ENCODE assay signal across 7 mouse cellular contexts in the genomic region with DNA sequence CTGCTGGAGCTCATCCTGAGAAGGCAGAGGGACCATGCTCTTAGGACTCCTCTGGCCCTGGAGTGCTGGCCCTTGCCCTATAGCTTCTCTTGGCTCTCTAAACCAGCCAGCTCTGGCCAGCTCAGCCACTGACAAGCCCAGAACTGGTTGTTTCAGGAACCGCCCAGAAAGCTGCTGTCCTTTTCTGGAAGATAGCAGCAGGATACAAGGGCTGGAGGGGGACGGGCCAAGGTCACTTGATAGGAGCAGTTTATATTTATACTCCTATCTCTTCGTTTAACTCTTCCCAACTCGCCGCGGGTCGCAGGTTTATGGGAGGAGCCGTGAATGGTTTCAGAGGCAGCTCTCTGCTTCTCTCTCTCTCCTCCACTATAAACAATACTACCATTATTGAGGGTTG. TPM values are rescaled to one million over a fixed set of nuclear protein-coding genes. Genes with fewer than 3 reads are reported as not detected.
DNase-seq lines count a peak whose midpoint lies in the region; ATAC-seq and TF ChIP-seq lines count a peak whose summit lies in the region.

No protein-coding gene starts in this region.

- peaks cover 0 to 14% of the 10 kb centered on the region in 2 experiments; a peak in 2 of 4 replicates for H3K36me3 ChIP-seq in MEL (ENCODE audit: control insufficient read depth in 1 of 2, insufficient read depth in 2 of 2, low read length in 2 of 2)
- H3K36me3 ChIP-seq in forebrain, postnatal 0 days (ENCODE audit: insufficient read depth): no peaks in the 10 kb centered on the region
- H3K36me3 ChIP-seq in intestine, embryonic 15.5 days: no peaks in the 10 kb centered on the region
- H3K36me3 ChIP-seq in liver, embryonic 16.5 days (ENCODE audit: control insufficient read depth, insufficient read depth): no peaks in the 10 kb centered on the region
- H3K36me3 ChIP-seq in testis, adult 2 months (ENCODE audit: control insufficient read depth, insufficient read depth, low read length): no peaks in the 10 kb centered on the region

- no peak for ATAC-seq in forebrain, postnatal 0 days
- ATAC-seq in intestine, embryonic 15.5 days: peak; percentile 48
- peak; percentile 83 for ATAC-seq in liver, embryonic 16.5 days (ENCODE audit: low read depth)

- peak overlapping the region; percentile 78 for H3K9ac ChIP-seq in MEL (ENCODE audit: control insufficient read depth, low read depth, low read length, poor library complexity, severe bottlenecking)
- peak overlapping the region; percentile 85 for H3K9ac ChIP-seq in forebrain, postnatal 0 days
- H3K9ac ChIP-seq in intestine, embryonic 15.5 days: peak overlapping the region; percentile 66
- peak overlapping the region; percentile 84 for H3K9ac ChIP-seq in liver, embryonic 16.5 days (ENCODE audit: low read depth, low read length)

- H3K4me3 ChIP-seq in MEL (ENCODE audit: control insufficient read depth in 1 of 2, insufficient read depth in 1 of 2, low read depth in 2 of 2, low read length in 2 of 2): peak overlapping the region; percentile 76 to 85
- H3K4me3 ChIP-seq in forebrain, postnatal 0 days (ENCODE audit: low read depth, low read length): peak overlapping the region; percentile 50
- peak overlapping the region; percentile 58 for H3K4me3 ChIP-seq in intestine, embryonic 15.5 days (replicated peaks)
- peak overlapping the region; percentile 72 for H3K4me3 ChIP-seq in liver, embryonic 16.5 days (ENCODE audit: low read depth, low read length)
- H3K4me3 ChIP-seq in testis, adult 2 months (ENCODE audit: control insufficient read depth, low read depth, low read length): peak overlapping the region; percentile 80
- no peak overlapping the region for H3K4me3 ChIP-seq in cerebellum, adult 2 months (replicated peaks; ENCODE audit: insufficient read depth, low read depth, low read length)

- H3K9me3 ChIP-seq in MEL (replicated peaks; ENCODE audit: insufficient read depth, low read length): no peaks in the 10 kb centered on the region
- no peaks in the 10 kb centered on the region for H3K9me3 ChIP-seq in forebrain, postnatal 0 days (ENCODE audit: low read length)
- H3K9me3 ChIP-seq in intestine, embryonic 15.5 days: no peaks in the 10 kb centered on the region
- H3K9me3 ChIP-seq in liver, embryonic 16.5 days (replicated peaks; ENCODE audit: control insufficient read depth, low read length): no peaks in the 10 kb centered on the region

- no peak for TF ChIP-seq RAD21 in MEL (IDR thresholded peaks at IDR 0.05; ENCODE audit: low read depth, low read length)

- H3K27ac ChIP-seq in MEL (ENCODE audit: control insufficient read depth, low read depth, low read length): no peak overlapping the region; the same call in 1 of the 2 replicates
- peak overlapping the region; percentile 77 for H3K27ac ChIP-seq in forebrain, postnatal 0 days (ENCODE audit: low read depth, low read length)
- peak overlapping the region; percentile 89 for H3K27ac ChIP-seq in intestine, embryonic 15.5 days
- peak overlapping the region; percentile 92 for H3K27ac ChIP-seq in liver, embryonic 16.5 days (ENCODE audit: low read length)
- peak overlapping the region; percentile 93 for H3K27ac ChIP-seq in testis, adult 2 months (ENCODE audit: control insufficient read depth, insufficient read depth, low read depth, low read length)
- no peak overlapping the region for H3K27ac ChIP-seq in cerebellum, adult 2 months (ENCODE audit: insufficient read depth, low read length)

- no peak; a peak in 1 of 4 replicates for TF ChIP-seq EP300 in MEL (IDR thresholded peaks at IDR 0.05; ENCODE audit: low read depth in 1 of 2, low read length in 2 of 2)

- peaks cover 11 to 30% of the 10 kb centered on the region in 2 experiments for H3K4me1 ChIP-seq in MEL (ENCODE audit: control insufficient read depth in 1 of 2, insufficient read depth in 2 of 2, low read length in 2 of 2)
- H3K4me1 ChIP-seq in forebrain, postnatal 0 days (ENCODE audit: insufficient read depth): peaks cover 19% of the 10 kb centered on the region
- peaks cover 33% of the 10 kb centered on the region for H3K4me1 ChIP-seq in intestine, embryonic 15.5 days (replicated peaks)
- H3K4me1 ChIP-seq in liver, embryonic 16.5 days (ENCODE audit: control insufficient read depth, low read depth, low read length): peaks cover 47% of the 10 kb centered on the region
- peaks cover 13% of the 10 kb centered on the region for H3K4me1 ChIP-seq in testis, adult 2 months (ENCODE audit: control insufficient read depth, insufficient read depth, low read length)
- H3K4me1 ChIP-seq in cerebellum, adult 2 months (ENCODE audit: control insufficient read depth, insufficient read depth, low read length): peaks cover 3% of the 10 kb centered on the region; the same call in 1 of the 2 replicates

- 0 out of 4 replicates have a peak, but pooled peaks of 1 of the 2 experiments have one; percentile 17 for TF ChIP-seq POLR2A in MEL (IDR thresholded peaks at IDR 0.05; ENCODE audit: control insufficient read depth in 1 of 2, insufficient read depth in 1 of 2, low read depth in 1 of 2, low read length in 2 of 2, poor library complexity in 1 of 2)
- TF ChIP-seq POLR2A in testis, adult 2 months (IDR thresholded peaks at IDR 0.05; ENCODE audit: control insufficient read depth, low read depth, low read length): no peak; the same call in 1 of the 2 replicates
- TF ChIP-seq POLR2A in cerebellum, adult 2 months (IDR thresholded peaks at IDR 0.05; ENCODE audit: borderline replicate concordance, insufficient read depth, low read length): no peak

- H3K4me2 ChIP-seq in forebrain, postnatal 0 days (ENCODE audit: low read depth): peak overlapping the region; percentile 70
- H3K4me2 ChIP-seq in intestine, embryonic 15.5 days (replicated peaks): peak overlapping the region; percentile 84
- peak overlapping the region; percentile 89 for H3K4me2 ChIP-seq in liver, embryonic 16.5 days (ENCODE audit: low read depth, low read length)

- 7% methylated on average over 8 of the region's 8 CpGs for WGBS in forebrain, postnatal 0 days
- WGBS in intestine, embryonic 15.5 days: 6% methylated on average over 8 of the region's 8 CpGs
- WGBS in liver, embryonic 16.5 days (ENCODE audit: insufficient replicate concordance): 6% methylated on average over 8 of the region's 8 CpGs
- WGBS in cerebellum, adult 2 months: 30% methylated on average over 8 of the region's 8 CpGs

- no peaks in the 10 kb centered on the region; the same call in 1 of the 2 replicates for H3K79me2 ChIP-seq in MEL (ENCODE audit: control insufficient read depth, insufficient read depth, low read length, poor library complexity)

- DNase-seq in MEL (ENCODE audit: low read depth, low spot score): peak; percentile 58
- DNase-seq in adrenal gland, postnatal 14 days: peak; percentile 84
- no peak for DNase-seq in forebrain, postnatal 0 days
- DNase-seq in cerebellum, adult 2 months: no peak

- H3K27me3 ChIP-seq in MEL (ENCODE audit: control insufficient read depth in 1 of 2, insufficient read depth in 2 of 2, low read length in 2 of 2): no peaks in the 10 kb centered on the region
- H3K27me3 ChIP-seq in forebrain, postnatal 0 days (ENCODE audit: insufficient read depth, low read length): no peaks in the 10 kb centered on the region
- H3K27me3 ChIP-seq in intestine, embryonic 15.5 days (replicated peaks): no peaks in the 10 kb centered on the region
- H3K27me3 ChIP-seq in liver, embryonic 16.5 days (ENCODE audit: control insufficient read depth, insufficient read depth, low read depth, low read length): no peaks in the 10 kb centered on the region
- no peaks in the 10 kb centered on the region for H3K27me3 ChIP-seq in testis, adult 2 months (ENCODE audit: control insufficient read depth, insufficient read depth, low read length)
- H3K27me3 ChIP-seq in cerebellum, adult 2 months (ENCODE audit: control insufficient read depth, insufficient read depth, low read length): no peaks in the 10 kb centered on the region

- TF ChIP-seq CTCF in MEL (IDR thresholded peaks at IDR 0.05 in 2 of 3, conservative IDR thresholded peaks at IDR 0.05 in 1 of 3; ENCODE audit: control insufficient read depth in 1 of 3, insufficient read depth in 1 of 3, low read depth in 2 of 3, low read length in 3 of 3, poor library complexity in 1 of 3, severe bottlenecking in 1 of 3): no peak
- no peak for TF ChIP-seq CTCF in forebrain, postnatal 0 days (IDR thresholded peaks at IDR 0.05; ENCODE audit: low read depth)
- no peak for TF ChIP-seq CTCF in testis, adult 2 months (IDR thresholded peaks at IDR 0.05; ENCODE audit: control insufficient read depth, insufficient read depth, insufficient replicate concordance, low read depth, low read length)
- TF ChIP-seq CTCF in cerebellum, adult 2 months (IDR thresholded peaks at IDR 0.05; ENCODE audit: borderline replicate concordance, insufficient read depth, low read depth, low read length): no peak

RNA-seq across cellular contexts. Expression of a gene that starts 0.6 kb away (rescaled TPM):
- 8.4 and 10.9 TPM in 2 replicates for total RNA-seq in MEL (2012; rRNA removed)
- 10 to 100 TPM in 1 of 2 experiments, not detected in 1; 17.3 TPM for polyA plus RNA-seq in MEL (2012; ENCODE audit: insufficient read depth in 1 of 2, insufficient read length in 2 of 2, low read depth in 1 of 2, low replicate concordance in 2 of 2, missing spikeins in 1 of 2)
- total RNA-seq in adrenal gland, postnatal 14 days (2021): 46.9 and 57.0 TPM in 2 replicates
- 24.5 and 35.6 TPM in 2 replicates for total RNA-seq in forebrain, postnatal 0 days (2014; rRNA removed)
- 17.0 and 22.4 TPM in 2 replicates for polyA plus RNA-seq in forebrain, postnatal 0 days (2015; fragmentation: Nextera tagmentation; extraction: Ambion mirVana)
- polyA plus RNA-seq in intestine, embryonic 15.5 days (2015; fragmentation: Nextera tagmentation; extraction: Ambion mirVana): 16.8 and 16.9 TPM in 2 replicates
- 13.4 and 14.4 TPM in 2 replicates for polyA plus RNA-seq in liver, embryonic 16.5 days (2015; fragmentation: Nextera tagmentation; extraction: Ambion mirVana)
- polyA plus RNA-seq in testis, adult 2 months (2012; rRNA removed): 5.2 and 5.6 TPM in 2 replicates
- polyA plus RNA-seq in cerebellum, adult 2 months (2012; rRNA removed): 10.7 and 11.5 TPM in 2 replicates

RNA-seq across cellular contexts. Expression of a gene that starts 46.6 kb away (rescaled TPM):
- 69.3 and 84.5 TPM in 2 replicates for total RNA-seq in MEL (2012; rRNA removed)
- 100 to 1,000 TPM in 1 of 2 experiments, not detected in 1; 145 TPM for polyA plus RNA-seq in MEL (2012; ENCODE audit: insufficient read depth in 1 of 2, insufficient read length in 2 of 2, low read depth in 1 of 2, low replicate concordance in 2 of 2, missing spikeins in 1 of 2)
- 52.9 and 59.6 TPM in 2 replicates for total RNA-seq in adrenal gland, postnatal 14 days (2021)
- 11.3 and 16.4 TPM in 2 replicates for total RNA-seq in forebrain, postnatal 0 days (2014; rRNA removed)
- 29.0 and 29.3 TPM in 2 replicates for polyA plus RNA-seq in forebrain, postnatal 0 days (2015; fragmentation: Nextera tagmentation; extraction: Ambion mirVana)
- 199 and 237 TPM in 2 replicates for polyA plus RNA-seq in intestine, embryonic 15.5 days (2015; fragmentation: Nextera tagmentation; extraction: Ambion mirVana)
- polyA plus RNA-seq in liver, embryonic 16.5 days (2015; fragmentation: Nextera tagmentation; extraction: Ambion mirVana): 76.4 and 77.0 TPM in 2 replicates
- 406 and 411 TPM in 2 replicates for polyA plus RNA-seq in testis, adult 2 months (2012; rRNA removed)
- 40.1 and 45.0 TPM in 2 replicates for polyA plus RNA-seq in cerebellum, adult 2 months (2012; rRNA removed)

RNA-seq across cellular contexts. Expression of a gene that starts 46.6 kb away (rescaled TPM):
- 3.4 and 4.0 TPM in 2 replicates for total RNA-seq in MEL (2012; rRNA removed)
- 1 to 10 TPM in 1 of 2 experiments, not detected in 1; 4.6 TPM for polyA plus RNA-seq in MEL (2012; ENCODE audit: insufficient read depth in 1 of 2, insufficient read length in 2 of 2, low read depth in 1 of 2, low replicate concordance in 2 of 2, missing spikeins in 1 of 2)
- total RNA-seq in adrenal gland, postnatal 14 days (2021): 2.7 and 3.9 TPM in 2 replicates
- total RNA-seq in forebrain, postnatal 0 days (2014; rRNA removed): 4.1 and 5.8 TPM in 2 replicates
- polyA plus RNA-seq in forebrain, postnatal 0 days (2015; fragmentation: Nextera tagmentation; extraction: Ambion mirVana): 1.3 and 2.6 TPM in 2 replicates
- 6.5 and 6.6 TPM in 2 replicates for polyA plus RNA-seq in intestine, embryonic 15.5 days (2015; fragmentation: Nextera tagmentation; extraction: Ambion mirVana)
- polyA plus RNA-seq in liver, embryonic 16.5 days (2015; fragmentation: Nextera tagmentation; extraction: Ambion mirVana): 1.5 and 1.7 TPM in 2 replicates
- 1.7 and 1.8 TPM in 2 replicates for polyA plus RNA-seq in testis, adult 2 months (2012; rRNA removed)
- polyA plus RNA-seq in cerebellum, adult 2 months (2012; rRNA removed): 3.9 and 4.1 TPM in 2 replicates

Comparison
In these comparisons a context has a peak if more than half of its experiments do, and no peak if none do; other contexts are left out.
1. DNase-seq: peak in MEL (single experiment) and adrenal gland, postnatal 14 days (single experiment); none in forebrain, postnatal 0 days (single experiment) and cerebellum, adult 2 months (0 of 2).
2. H3K27ac ChIP-seq: peak in forebrain, postnatal 0 days (single experiment), intestine, embryonic 15.5 days (single experiment), liver, embryonic 16.5 days (single experiment) and testis, adult 2 months (single experiment); none in MEL (single experiment) and cerebellum, adult 2 months (single experiment).
3. Peak in every context shown above with its lines, with median percentiles within 50 percentile points of each other: H3K9ac ChIP-seq and H3K4me2 ChIP-seq.